Comparison of ENCODE assay signal across 25 mouse cellular contexts in the genomic region with DNA sequence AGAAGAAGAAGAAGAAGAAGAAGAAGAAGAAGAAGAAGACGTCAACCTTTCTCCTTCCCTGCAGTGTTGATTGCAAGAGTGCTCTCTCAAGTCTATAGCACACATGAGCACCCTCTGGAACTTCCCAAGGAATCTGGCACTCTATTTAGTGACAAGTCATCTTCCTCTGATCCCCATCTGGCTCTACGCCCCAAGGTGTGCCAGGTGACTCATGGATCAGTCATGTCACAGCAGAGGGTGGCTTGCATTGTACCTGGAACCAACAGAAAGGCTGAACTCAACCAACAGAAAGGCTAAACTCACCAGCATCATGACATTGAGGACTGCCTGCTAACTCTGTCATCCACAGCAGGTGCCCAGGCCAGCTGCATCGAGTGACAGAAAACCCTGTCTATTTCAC. TPM values are rescaled to one million over a fixed set of nuclear protein-coding genes. Genes with fewer than 3 reads are reported as not detected.
"Had no signal": no experiment of that assay in that cellular context is flagged by ENCODE, and none has a peak within 500 bp of the region (broad histone marks: within the 10 kb centered on the region; RNA-seq: fewer than 3 reads in every experiment).

No protein-coding gene starts in this region.

- H3K27me3 ChIP-seq: intestine, embryonic 15.5 days had no signal

- ATAC-seq: forebrain, postnatal 0 days; hindbrain, embryonic 16.5 days; inflammation-experienced regulatory T-cells, adult 6 months; intestine, embryonic 15.5 days; intestine, postnatal 0 days had no signal

- H3K4me2 ChIP-seq: heart, embryonic 12.5 days; hindbrain, embryonic 13.5 days; intestine, embryonic 15.5 days; limb, embryonic 12.5 days had no signal

- H3K27ac ChIP-seq: heart, adult 2 months; heart, embryonic 10.5 days; hindbrain, embryonic 10.5 days; hindbrain, embryonic 13.5 days; intestine, embryonic 15.5 days; layer of hippocampus, adult 2 months; left cerebral cortex, adult 2 months; limb, embryonic 10.5 days; limb, embryonic 12.5 days had no signal

- H3K9ac ChIP-seq: forebrain, postnatal 0 days; heart, embryonic 12.5 days; hindbrain, embryonic 13.5 days; intestine, embryonic 15.5 days; limb, embryonic 12.5 days had no signal

- DNase-seq: forebrain, postnatal 0 days; gastrocnemius, postnatal 14 days; gastrocnemius, postnatal 36 days; heart, adult 2 months; heart, postnatal 10 days; heart, postnatal 4 days; kidney, adult 18-20 months; kidney, adult 8-10 months; kidney, postnatal 10 days; kidney, postnatal 25 days; kidney, postnatal 4 days; liver had no signal

- H3K9me3 ChIP-seq: heart, embryonic 10.5 days; heart, embryonic 12.5 days; hindbrain, embryonic 10.5 days; hindbrain, embryonic 13.5 days; intestine, embryonic 15.5 days; limb, embryonic 10.5 days; limb, embryonic 12.5 days had no signal

- H3K36me3 ChIP-seq: hindbrain, embryonic 10.5 days; hindbrain, embryonic 13.5 days; intestine, embryonic 15.5 days had no signal

- H3K4me3 ChIP-seq: heart, adult 2 months; heart, embryonic 10.5 days; heart, embryonic 12.5 days; hindbrain, embryonic 10.5 days; hindbrain, embryonic 13.5 days; intestine, embryonic 15.5 days; layer of hippocampus, adult 2 months; left cerebral cortex, adult 2 months; limb, embryonic 10.5 days; limb, embryonic 12.5 days had no signal

RNA-seq across cellular contexts. Expression of a gene that starts 28.5 kb away (rescaled TPM):
- total RNA-seq: granulocyte monocyte progenitor cell, adult 5-6 weeks had no signal
